ENCODE assay signal across 1 mouse cellular context in genomic region chr2:90749676-90750459, GRCm38 (mm10).
TF ChIP-seq lines count a peak whose summit lies in the region.

No protein-coding gene starts in this region.

TF ChIP-seq in MEL, 35 proteins besides CTCF, POLR2A, EP300 and RAD21:
- TF ChIP-seq GABPA (IDR thresholded peaks at IDR 0.05; ENCODE audit: low read depth, low read length) (no peak), NRF1 (IDR thresholded peaks at IDR 0.05; ENCODE audit: insufficient read depth, low read depth, low read length, poor library complexity, severe bottlenecking) (no peak), RCOR1 (IDR thresholded peaks at IDR 0.05; ENCODE audit: low read depth, low read length) (0 out of 2 replicates have a peak, but pooled peaks have one; percentile 39)
